Mouse (Mus musculus) small intestine, adult 2 months (tissue): ENCODE measurements around the gene Htr7.

Source experiments
- CTCF ChIP-seq: fragments of 200-500 bp; IDR thresholded peaks from 2 replicates; pipeline ENCODE4 v1.5.1; 2012; ENCODE audit warnings: low read depth, mild to moderate bottlenecking, control low read depth, inconsistent platforms, low read length, moderate library complexity, mixed read lengths; ENCODE audit not compliant: insufficient replicate concordance, insufficient read length; ENCODE audit errors: extremely low read depth
- POLR2A ChIP-seq: fragments of 200-500 bp; IDR thresholded peaks from 2 replicates; pipeline ENCODE4 v1.6.1; 2012; ENCODE audit warnings: low read depth, mild to moderate bottlenecking, control low read depth, inconsistent platforms, low read length, moderate library complexity

- TF ChIP-seq CTCF (no peak), POLR2A (no peak)
Observed at GRCm38 (mm10) chr19:36082606-36083261, 25.4 kb upstream of the Htr7 start.
